In the genomic region with DNA sequence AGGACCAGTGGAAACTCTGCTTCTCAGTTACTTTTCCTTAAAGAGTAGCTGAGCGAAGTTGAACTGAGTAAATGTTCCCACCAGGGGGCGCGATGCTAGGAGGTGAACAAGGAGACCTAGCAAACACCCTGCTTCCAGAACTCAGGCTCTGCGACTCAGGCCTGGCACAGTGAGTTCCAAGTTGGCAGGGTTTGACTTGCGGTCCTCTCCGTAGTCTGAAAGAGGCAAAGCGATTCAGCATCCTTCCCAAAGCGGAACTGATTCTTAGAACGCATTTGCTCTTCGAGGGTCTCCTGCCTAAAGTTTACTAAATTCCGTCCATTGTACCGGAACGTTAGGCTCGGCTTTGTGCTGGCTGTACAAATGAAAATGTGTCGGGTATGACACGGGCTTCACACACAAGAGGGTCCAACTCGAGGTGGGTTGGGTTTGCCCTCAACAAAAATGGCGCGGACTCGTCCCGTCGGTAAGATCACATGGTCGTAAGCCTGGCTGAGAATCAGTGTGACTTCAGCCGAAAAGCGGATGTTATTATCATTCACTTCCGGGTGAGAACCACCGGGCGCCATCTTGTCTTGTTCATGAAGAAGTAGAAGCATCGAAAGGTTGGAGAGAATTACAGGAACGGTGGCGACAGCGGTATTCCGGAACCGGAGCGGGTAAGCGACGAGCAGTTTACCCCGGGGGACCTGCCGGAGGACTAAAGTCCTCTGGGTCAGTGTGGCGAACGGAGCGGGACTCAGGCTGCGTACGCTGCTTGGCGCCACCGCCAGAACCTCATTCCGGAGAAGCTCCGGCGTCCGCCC, we compare ENCODE assay signal across 8 mouse cellular contexts. TPM values are rescaled to one million over a fixed set of nuclear protein-coding genes. Genes with fewer than 3 reads are reported as not detected.
DNase-seq lines count a peak whose midpoint lies in the region; ATAC-seq and TF ChIP-seq lines count a peak whose summit lies in the region.

A gene (plus strand): TSS at position 103 of the 806 bp plus-strand sequence.

- H3K27me3 ChIP-seq in hindbrain, postnatal 0 days (ENCODE audit: insufficient read depth, low read length) = no peaks in the 10 kb centered on the region

- TF ChIP-seq CTCF in gastrocnemius, adult 2 months (IDR thresholded peaks at IDR 0.05) = peak; percentile 91
- peak; percentile 92 for TF ChIP-seq CTCF in hindbrain, postnatal 0 days (IDR thresholded peaks at IDR 0.05; ENCODE audit: low read depth)
- TF ChIP-seq CTCF in left cerebral cortex, adult 2 months (IDR thresholded peaks at IDR 0.05) = peak; percentile 92

- DNase-seq in ZHBTc4 (ENCODE audit: low read depth, low spot score) = peak; percentile 98
- peak; percentile 94 for DNase-seq in gastrocnemius, adult 2 months
- peak; percentile 99 for DNase-seq in hindbrain, postnatal 0 days (ENCODE audit: low spot score)
- peak; percentile 90 to 91 for DNase-seq in left cerebral cortex, adult 2 months (ENCODE audit: extremely low spot score in 1 of 2, low spot score in 2 of 2)
- DNase-seq in right cerebral cortex, adult 2 months (ENCODE audit: low spot score in 2 of 2) = peak; percentile 96 to 98
- peak; percentile 97 for DNase-seq in urinary bladder, postnatal 14 days (ENCODE audit: low spot score)

- peak; percentile 91 for ATAC-seq in common myeloid progenitor, adult 5-6 weeks (replicated peaks; ENCODE audit: low read depth, poor library complexity, severe bottlenecking)
- peak; percentile 98 for ATAC-seq in hindbrain, postnatal 0 days
- peak; percentile 91 for ATAC-seq in megakaryocyte, adult 5-6 weeks (ENCODE audit: poor library complexity, severe bottlenecking)

- H3K4me2 ChIP-seq in hindbrain, postnatal 0 days (ENCODE audit: low read depth, low read length) = peak within 1 kb of the TSS; percentile 66

- H3K9me3 ChIP-seq in hindbrain, postnatal 0 days (ENCODE audit: low read length) = no peaks in the 10 kb centered on the region

- intact Hi-C loops in gastrocnemius, adult 2 months (cut with DNase I) = loop anchor here (2.0 to 5.0 kb wide), 3 partner anchors 35 to 143 kb away; no protein-coding TSS in a partner anchor
- intact Hi-C loops in left cerebral cortex, adult 2 months (cut with DNase I) = loop anchor here (10.0 kb wide), 2 partner anchors 107 to 147 kb away; no protein-coding TSS in a partner anchor

- H3K27ac ChIP-seq in gastrocnemius, adult 2 months = peak within 1 kb of the TSS; percentile 98
- H3K27ac ChIP-seq in hindbrain, postnatal 0 days = peak within 1 kb of the TSS; percentile 99
- peak within 1 kb of the TSS; percentile 97 for H3K27ac ChIP-seq in left cerebral cortex, adult 2 months

- peak within 1 kb of the TSS; percentile 89 for H3K9ac ChIP-seq in hindbrain, postnatal 0 days (replicated peaks; ENCODE audit: low read length)

- H3K4me3 ChIP-seq in gastrocnemius, adult 2 months = peak within 1 kb of the TSS; percentile 79
- peak within 1 kb of the TSS; percentile 84 for H3K4me3 ChIP-seq in hindbrain, postnatal 0 days (ENCODE audit: low read length)
- H3K4me3 ChIP-seq in left cerebral cortex, adult 2 months = peak within 1 kb of the TSS; percentile 100

- H3K36me3 ChIP-seq in hindbrain, postnatal 0 days (ENCODE audit: insufficient read depth, low read length) = no peaks in the 10 kb centered on the region

- H3K4me1 ChIP-seq in hindbrain, postnatal 0 days (ENCODE audit: insufficient read depth, low read length) = peaks cover 7% of the 10 kb centered on the region; the same call in 1 of the 2 replicates

- under 1% methylated on average over 50 of the region's 50 CpGs for WGBS in hindbrain, postnatal 0 days

RNA-seq across cellular contexts. Expression of the gene that starts here (rescaled TPM):
- 115 and 116 TPM in 2 replicates for total RNA-seq in common myeloid progenitor, adult 5-6 weeks (2017)
- 10 to 100 TPM; 48.9 to 49.2 TPM for total RNA-seq in gastrocnemius, adult 2 months (2021)
- total RNA-seq in hindbrain, postnatal 0 days (2014; rRNA removed) = 57.6 and 83.1 TPM in 2 replicates
- polyA plus RNA-seq in hindbrain, postnatal 0 days (2015; fragmentation: Nextera tagmentation; extraction: Ambion mirVana) = 145 and 160 TPM in 2 replicates
- 100 to 1,000 TPM; 217 to 223 TPM for total RNA-seq in left cerebral cortex, adult 2 months (2021)
- total RNA-seq in megakaryocyte, adult 5-6 weeks (2015) = 125 and 128 TPM in 2 replicates
- total RNA-seq in megakaryocyte, adult 5-6 weeks (2017) = 96.0 and 115 TPM in 2 replicates

Comparison
In these comparisons a context has a peak if more than half of its experiments do, and no peak if none do; other contexts are left out.
1. Peak in every context shown above with its lines: DNase-seq, ATAC-seq, H3K4me3 ChIP-seq and H3K27ac ChIP-seq.